Mouse (Mus musculus) c-Kit-positive CD71-positive TER-119-positive erythroid progenitor cells, embryonic 14.5 days (primary cell): Measurements from ENCODE around the gene Baz2b.

Source experiments
- DNase-seq: peaks from one replicate; pipeline ENCODE4 v3.0.0-alpha.2; 2013; ENCODE audit warnings: low spot score

Gene Baz2b

GRCm38 (mm10) chr2:60003038-60003664, 206.5 kb downstream of the Baz2b start:
- no peak for DNase-seq

GRCm38 (mm10) chr2:60000268-60000667, 209.4 kb downstream of the Baz2b start:
- DNase-seq = no peak

DNA sequence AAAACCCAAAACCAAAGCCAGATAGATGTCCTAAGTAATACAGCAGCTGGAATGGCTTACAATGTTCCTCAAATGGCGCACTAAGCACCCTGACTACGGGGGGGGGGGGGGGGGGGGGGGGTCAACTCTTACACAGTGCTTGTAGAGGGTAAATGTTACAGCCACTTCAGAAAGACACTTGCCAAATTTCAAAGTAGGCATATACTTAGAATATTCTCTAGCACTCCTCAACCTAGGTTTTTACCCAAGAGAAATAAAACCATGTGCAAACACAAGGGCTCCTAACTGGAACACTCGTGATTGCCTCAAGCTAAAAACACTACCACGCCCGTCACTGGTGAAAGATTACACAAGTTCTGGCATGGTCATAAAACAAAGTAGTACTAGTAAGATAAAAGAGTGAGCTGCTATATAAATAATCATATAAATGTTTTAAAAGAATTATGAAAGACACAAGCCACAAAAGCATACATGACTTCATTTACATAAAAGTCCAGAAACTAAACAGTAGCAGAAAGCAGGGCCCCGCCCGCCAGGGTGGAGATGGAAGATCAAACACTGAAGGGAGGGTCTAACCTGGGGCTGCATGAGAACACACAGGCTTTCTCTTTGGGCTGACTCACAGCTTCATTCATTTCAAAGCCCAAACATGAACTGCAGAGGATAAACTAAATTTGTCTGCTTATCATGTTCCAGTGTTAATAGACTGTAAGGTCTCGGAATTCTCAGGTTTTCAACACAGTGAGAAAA, 212.0 kb downstream of the Baz2b start:
- no peak for DNase-seq

- no peak for DNase-seq
Measured at GRCm38 (mm10) chr2:59996911-59997310, 212.7 kb downstream of the Baz2b start.

DNA sequence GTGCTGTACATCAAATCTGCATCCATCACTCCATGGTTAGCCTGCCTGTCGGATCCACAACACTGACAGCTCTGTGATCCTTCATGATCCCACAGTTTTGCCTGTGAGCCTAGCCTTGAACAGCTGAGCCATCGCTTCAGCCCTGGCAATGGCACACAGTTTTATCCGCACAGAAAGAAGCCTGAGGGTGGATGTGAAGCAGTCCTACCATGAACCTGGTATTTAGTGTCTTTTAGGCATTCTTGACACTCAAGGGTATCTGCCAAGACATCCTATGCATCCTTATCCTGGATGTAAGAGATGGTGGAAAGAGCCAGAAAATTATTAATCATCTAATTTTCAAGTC, 216.5 kb downstream of the Baz2b start:
- DNase-seq = no peak

DNA sequence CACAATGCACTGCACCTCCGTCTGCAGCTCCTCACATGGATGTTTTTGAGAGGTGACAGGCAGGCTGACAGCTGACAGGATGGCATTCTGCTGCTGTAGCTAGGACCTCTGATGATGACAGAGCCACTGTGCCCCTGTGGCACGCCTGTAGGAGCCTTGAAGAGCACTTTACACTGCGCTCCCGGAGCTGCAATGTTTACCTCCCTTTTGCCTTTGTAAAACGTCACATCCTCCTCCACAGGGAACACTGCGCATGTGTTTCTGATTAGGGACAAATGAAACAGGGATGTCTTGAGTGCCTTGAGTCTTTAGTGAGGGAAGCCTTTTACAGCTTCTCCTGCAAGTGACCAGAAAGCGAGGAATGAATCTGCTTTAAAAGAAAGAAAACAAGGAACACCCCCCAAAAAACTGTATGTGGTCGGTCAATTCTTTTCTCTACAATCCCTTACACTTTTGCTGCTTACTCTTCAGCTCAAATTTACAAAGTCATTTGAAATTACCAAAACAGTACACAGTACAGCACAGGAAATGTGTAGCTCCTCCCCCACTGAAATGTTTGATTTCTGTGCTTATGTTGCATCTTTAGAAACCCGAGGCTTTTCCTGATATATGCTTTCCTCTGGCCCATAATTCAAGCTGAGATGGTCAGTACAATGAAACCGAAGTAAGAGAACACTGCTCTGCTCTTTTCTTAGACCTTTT, 217.0 kb downstream of the Baz2b start:
- no peak for DNase-seq

DNA sequence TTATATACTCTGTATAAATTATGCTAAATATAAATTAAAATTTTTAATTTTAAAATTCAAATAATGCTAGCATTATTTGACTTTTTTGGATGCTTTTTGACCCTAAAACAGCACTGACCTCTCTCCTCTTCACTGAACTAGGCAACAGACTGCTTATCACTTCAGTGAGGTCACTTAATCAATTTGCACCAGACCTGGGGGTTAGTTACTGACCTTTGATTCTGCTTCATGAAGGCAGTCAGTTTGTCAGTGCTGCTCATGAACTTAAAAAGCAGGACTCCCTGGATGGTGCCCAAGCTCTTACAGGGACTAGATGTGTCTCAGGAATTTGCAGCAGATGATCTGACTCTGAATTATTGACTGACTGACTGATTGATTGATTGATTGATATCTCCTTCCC, 217.9 kb downstream of the Baz2b start:
- no peak for DNase-seq

GRCm38 (mm10) chr2:59987521-59987920, 222.1 kb downstream of the Baz2b start:
- no peak for DNase-seq

GRCm38 (mm10) chr2:59979488-59980220, 230.0 kb downstream of the Baz2b start:
- no peak for DNase-seq

DNA sequence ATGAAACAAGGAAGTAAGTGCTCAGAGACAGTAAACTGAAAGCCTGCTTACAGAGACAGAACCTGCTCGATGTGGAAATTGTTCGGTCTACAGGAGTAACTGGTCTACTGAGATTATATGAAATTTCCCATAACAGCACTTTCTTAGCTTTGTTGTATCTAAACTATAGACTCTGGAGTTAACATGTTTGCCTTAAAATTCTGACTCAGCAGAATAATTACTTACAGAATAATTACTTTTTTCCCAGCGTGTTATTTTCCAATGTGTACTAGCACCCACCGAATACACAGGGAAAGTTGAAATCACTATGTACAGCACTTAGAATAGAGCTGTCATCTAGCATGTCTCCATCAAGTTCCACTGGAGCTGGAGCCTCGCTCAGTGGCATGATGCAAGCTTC, 233.0 kb downstream of the Baz2b start:
- no peak for DNase-seq

GRCm38 (mm10) chr2:59975772-59976171, 233.9 kb downstream of the Baz2b start:
- no peak for DNase-seq

- DNase-seq = no peak
Measured at GRCm38 (mm10) chr2:59973962-59974361, 235.7 kb downstream of the Baz2b start.

GRCm38 (mm10) chr2:59973104-59973641, 236.5 kb downstream of the Baz2b start:
- peak; percentile 7 for DNase-seq

DNA sequence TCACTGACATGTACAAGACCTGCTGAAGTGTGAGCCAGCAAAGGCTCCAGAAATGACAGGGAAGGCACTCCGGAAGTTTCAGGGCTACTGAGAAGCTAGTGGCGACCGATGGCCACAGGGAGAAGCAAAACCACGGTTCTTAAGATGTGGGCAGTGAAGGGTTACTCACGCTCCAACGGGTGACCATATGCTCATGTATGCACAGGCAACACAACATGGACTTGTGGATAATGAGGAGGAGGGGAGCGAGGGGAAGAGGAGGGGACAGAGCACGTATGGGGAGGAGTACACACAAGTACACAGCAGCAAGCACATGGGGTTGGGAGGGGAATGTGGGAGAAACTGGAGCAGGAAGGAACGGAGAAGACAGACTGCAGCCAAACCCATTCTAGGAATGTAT, 239.1 kb downstream of the Baz2b start:
- no peak for DNase-seq

- no peak for DNase-seq
Measured at GRCm38 (mm10) chr2:59969099-59969498, 240.5 kb downstream of the Baz2b start.

DNA sequence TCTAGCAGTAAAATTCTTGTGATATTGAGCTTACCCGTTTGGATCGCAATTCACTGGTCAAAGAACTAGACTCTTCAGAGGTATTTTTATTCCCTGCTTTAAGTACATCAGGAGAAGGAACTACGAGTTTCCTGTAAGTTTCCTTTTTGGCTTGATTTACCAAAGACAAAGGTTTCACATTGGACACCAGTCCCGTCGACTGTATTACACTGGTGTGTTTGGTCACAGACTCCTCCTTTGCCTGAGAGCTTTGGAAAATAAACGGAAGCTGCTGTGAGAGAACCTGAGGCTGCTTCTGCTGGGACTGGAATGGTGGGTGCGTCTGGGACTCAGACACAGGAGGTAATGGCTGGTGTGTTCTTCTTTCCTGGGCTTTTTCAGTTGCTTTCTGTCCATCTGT, 241.0 kb downstream of the Baz2b start:
- no peak for DNase-seq

GRCm38 (mm10) chr2:59966454-59966853, 243.2 kb downstream of the Baz2b start:
- no peak for DNase-seq

DNA sequence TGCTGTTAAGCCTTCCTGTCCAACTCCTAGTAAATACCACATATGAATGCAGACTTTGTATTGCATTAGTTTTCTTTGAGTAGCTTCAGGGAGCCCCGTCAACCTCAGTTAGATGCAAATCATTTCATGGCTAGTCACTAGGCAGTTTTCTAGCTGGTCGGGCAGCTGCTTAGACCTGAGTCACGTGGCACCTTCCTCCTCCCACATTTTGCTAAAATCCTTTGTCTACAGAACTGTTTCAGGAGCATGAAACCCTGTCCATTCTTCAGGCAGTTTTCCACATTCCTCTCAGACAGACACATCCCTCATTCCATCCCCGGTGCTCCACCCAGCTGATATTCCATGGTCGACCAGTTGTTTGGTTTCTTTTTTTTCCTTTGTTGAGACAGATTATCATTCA, 246.6 kb downstream of the Baz2b start:
- DNase-seq = no peak

- no peak for DNase-seq
Measured at GRCm38 (mm10) chr2:59962579-59962978, 247.1 kb downstream of the Baz2b start.

DNA sequence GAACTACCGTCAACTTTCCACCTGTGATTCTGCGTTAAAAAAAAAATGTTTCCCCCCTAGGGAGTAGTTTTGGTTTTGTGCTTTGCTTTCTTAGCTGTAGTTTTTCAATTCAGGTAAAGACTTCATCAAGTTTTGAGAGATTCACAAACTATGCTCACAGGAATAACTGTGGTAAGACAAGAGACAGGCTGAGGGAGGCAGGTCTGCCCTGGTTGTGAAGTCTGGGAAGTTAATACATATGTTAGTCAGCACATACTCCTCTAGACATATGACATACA, 249.2 kb downstream of the Baz2b start:
- DNase-seq = no peak

DNA sequence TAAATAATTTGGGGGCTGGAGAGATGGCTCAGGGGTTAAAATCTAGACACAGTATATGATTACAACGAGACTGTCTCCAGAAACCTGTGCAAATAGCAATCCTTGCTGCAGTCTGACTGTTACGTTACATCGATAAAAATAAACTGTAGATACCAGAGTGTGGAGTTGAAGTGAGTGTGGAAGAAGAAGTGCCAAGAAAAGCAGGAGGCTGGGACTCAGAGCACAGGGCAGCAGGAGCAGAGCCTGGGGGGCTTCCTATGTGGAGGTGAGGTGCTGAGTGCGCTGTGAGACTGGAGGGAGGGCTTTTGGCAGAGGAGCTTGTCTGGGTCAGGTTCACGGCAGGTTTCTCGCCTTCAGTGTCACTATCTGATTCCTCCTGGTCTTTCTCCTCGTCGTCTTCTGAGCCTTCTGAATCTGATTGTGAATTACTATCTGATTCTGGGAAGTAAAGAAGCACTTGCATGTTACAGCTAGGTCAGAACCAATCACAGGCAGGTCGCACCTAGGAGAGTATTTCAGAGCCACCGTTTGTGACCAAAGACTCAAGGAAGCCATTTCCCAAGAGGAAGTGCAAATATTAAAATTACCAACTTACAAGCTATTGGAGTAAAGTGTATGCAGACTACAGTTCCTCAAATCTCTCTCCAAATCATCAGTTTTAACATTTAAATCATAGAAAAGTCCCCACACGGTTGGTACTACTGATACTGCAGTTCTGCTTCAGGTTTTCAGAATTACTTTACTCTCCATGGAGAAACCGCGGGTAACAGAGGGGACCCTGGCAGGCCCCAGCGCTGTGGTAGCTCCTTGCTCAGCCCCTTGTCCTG, 249.8 kb downstream of the Baz2b start:
- DNase-seq = no peak

- no peak for DNase-seq
Measured at GRCm38 (mm10) chr2:59958543-59958942, 251.1 kb downstream of the Baz2b start.
